Mouse (Mus musculus) liver, embryonic 14.5 days (tissue): Measurements from ENCODE around the gene Grpel1. TPM values are rescaled to one million over a fixed set of nuclear protein-coding genes. Genes with fewer than 3 reads are reported as not detected.
A peak's percentile ranks its signal among the peaks of the same experiment; 100 is the strongest.

Experiments
- ATAC-seq: fragments of 200-750 bp; cut with Nextera tagmentation; 2 replicates; pipeline ENCODE4 v1.8.0; 2017; ENCODE audit warnings: moderate number of reproducible peaks, mild to moderate bottlenecking, moderate library complexity; ENCODE audit not compliant: insufficient read depth
- DNase-seq, 3 experiments: peaks; one replicate each; pipeline ENCODE4 v3.0.0-alpha.2; 2012 to 2013; ENCODE audit warnings: low read depth in 3 of 3, low spot score in 3 of 3
- H3K27ac ChIP-seq: fragments of 300-500 bp; sonication (generic); 2 replicates; pipeline ENCODE4 v1.5.1; 2014; ENCODE audit warnings: moderate library complexity, mild to moderate bottlenecking, control low read depth, inconsistent platforms
- H3K27me3 ChIP-seq: fragments of 300-500 bp; sonication (generic); 2 replicates; pipeline ENCODE4 v1.6.1; 2014; ENCODE audit warnings: mild to moderate bottlenecking, low read length, moderate library complexity; ENCODE audit not compliant: control insufficient read depth, insufficient read depth
- H3K36me3 ChIP-seq: fragments of 300-500 bp; sonication (generic); replicated peaks from 2 replicates; pipeline ENCODE4 v1.6.1; 2014; ENCODE audit warnings: low read depth; ENCODE audit not compliant: control insufficient read depth, insufficient read depth
- H3K4me1 ChIP-seq, 2 experiments: fragments of 200-500 bp in 1 of 2; fragments of 300-500 bp in 1 of 2; sonication (generic) in 1 of 2; replicated peaks; 2 replicates each; pipeline ENCODE4 v1.6.1; 2012 to 2014; ENCODE audit warnings: antibody characterized with exemption in 1 of 2, inconsistent platforms in 1 of 2, low read length in 1 of 2; ENCODE audit not compliant: control insufficient read depth in 2 of 2, insufficient read depth in 2 of 2
- H3K4me2 ChIP-seq: fragments of 300-500 bp; sonication (generic); 2 replicates; pipeline ENCODE4 v1.6.1; 2014; ENCODE audit warnings: low read depth, mild to moderate bottlenecking, control low read depth, moderate library complexity
- H3K4me3 ChIP-seq, 2 experiments: fragments of 200-500 bp in 1 of 2; fragments of 300-500 bp in 1 of 2; sonication (generic) in 1 of 2; 2 replicates each; pipeline ENCODE4 v1.5.1; 2012 to 2014; ENCODE audit warnings: low read depth in 2 of 2, low read length in 2 of 2, mild to moderate bottlenecking in 2 of 2, control low read depth in 1 of 2, inconsistent platforms in 1 of 2, moderate library complexity in 1 of 2; ENCODE audit not compliant: insufficient read depth in 1 of 2
- H3K9ac ChIP-seq: fragments of 300-500 bp; sonication (generic); replicated peaks from 2 replicates; pipeline ENCODE4 v1.6.1; 2014; ENCODE audit warnings: mild to moderate bottlenecking, control low read depth, moderate library complexity
- H3K9me3 ChIP-seq: fragments of 300-500 bp; sonication (generic); 2 replicates; pipeline ENCODE4 v1.6.1; 2016; ENCODE audit warnings: low read length, mixed read lengths; ENCODE audit not compliant: control insufficient read depth
- CTCF ChIP-seq: IDR thresholded peaks from 2 replicates; pipeline ENCODE4 v1.5.1; 2016; ENCODE audit warnings: antibody characterized with exemption, low read depth, control low read depth
- EP300 ChIP-seq: IDR thresholded peaks from 2 replicates; pipeline ENCODE4 v1.6.1; 2016; ENCODE audit warnings: antibody characterized with exemption, low read depth
- WGBS: fragments of 180-500 bp; shearing (Covaris S2); extraction: QIAGEN DNeasy Blood & Tissue Kit; methylation state at CpG from one replicate; pipeline ENCODE4 v1.1.7; 2014; ENCODE audit not compliant: insufficient replicate concordance; 5-methylcytosine and 5-hydroxymethylcytosine counted together
- polyA plus RNA-seq, 2 experiments: library from polyadenylated mRNA; depleted of rRNA in 1 of 2; stranded (reverse) in 1 of 2; unstranded in 1 of 2; fragments of >200 nt; fragmentation: Nextera tagmentation in 1 of 2; extraction: Ambion mirVana in 1 of 2; gene quantifications; 2 replicates each; pipeline versions ENCODE4 v1.2.1 to v1.2.3; 2012 to 2014

Gene Grpel1
- polyA plus RNA-seq, 2 experiments: 16.8 to 42.4 TPM

DNA sequence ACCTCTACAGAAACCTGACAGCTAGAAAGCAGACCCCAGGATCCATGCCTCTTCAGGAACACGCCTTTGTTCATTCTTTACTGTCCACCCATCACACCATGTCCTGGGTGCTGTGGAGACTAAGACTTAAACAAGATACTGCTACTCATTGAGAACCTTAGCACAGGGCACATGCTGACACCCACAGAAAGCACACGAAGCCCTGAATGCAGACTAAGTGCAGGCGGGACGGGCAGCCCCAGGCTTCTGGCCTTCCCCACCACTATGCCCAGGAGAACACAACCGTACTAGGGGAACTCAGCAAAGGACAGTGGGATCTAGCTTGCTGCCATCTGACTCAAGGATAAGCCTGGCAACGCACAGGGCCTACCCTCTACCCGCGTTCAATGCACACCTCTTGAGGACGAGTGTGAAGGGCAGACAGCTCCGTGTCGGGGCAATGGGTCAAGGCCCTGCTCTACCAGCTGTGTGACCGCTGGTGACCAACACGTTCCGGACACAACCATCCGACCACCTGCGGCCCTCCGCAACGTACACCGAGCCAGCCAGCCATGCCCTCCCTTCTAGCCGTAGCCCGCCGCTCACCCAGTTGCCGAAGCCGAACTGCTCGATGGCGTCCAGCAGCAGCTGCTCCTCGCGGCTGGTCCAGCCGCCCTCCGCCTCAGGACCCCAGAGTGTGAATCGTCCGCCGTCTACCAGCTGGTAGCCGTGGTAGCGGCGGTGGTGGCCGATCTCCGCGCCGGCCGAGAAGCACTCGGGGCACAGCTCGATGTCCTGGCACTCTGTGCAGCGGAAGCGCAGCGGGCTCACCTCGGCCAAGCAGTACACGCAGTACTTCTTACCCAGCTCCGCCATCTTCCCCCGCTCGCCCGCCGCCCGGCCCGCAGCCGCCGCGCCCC lies 18.7 kb downstream of the Grpel1 start:
- Histone ChIP-seq H3K9me3 (no peaks in the 10 kb centered on the region), H3K4me3 (peak overlapping the region; percentile 82 to 87), H3K36me3 (no peaks in the 10 kb centered on the region), H3K27me3 (peaks cover 17% of the 10 kb centered on the region), H3K27ac (peak overlapping the region; percentile 38; the same call in 1 of the 2 replicates), H3K4me2 (peak overlapping the region; percentile 87), H3K4me1 (peaks cover 14 to 24% of the 10 kb centered on the region in 2 experiments), H3K9ac (peak overlapping the region; percentile 91)
- WGBS: 2% methylated on average over 57 of the region's 58 CpGs
- TF ChIP-seq CTCF: no peak
- TF ChIP-seq EP300: no peak
- DNase-seq (no peak), ATAC-seq (no peak)

GRCm38 (mm10) chr5:36484171-36484990 lies 19.6 kb downstream of the Grpel1 start, which contains the start of the genes Tada2b and Ccdc96:
TSS of gene Tada2b (minus strand) at chr5:36484285.
TSS of gene Ccdc96 (plus strand) at chr5:36484588.
- under 1% methylated on average over 95 of the region's 97 CpGs for WGBS

DNA sequence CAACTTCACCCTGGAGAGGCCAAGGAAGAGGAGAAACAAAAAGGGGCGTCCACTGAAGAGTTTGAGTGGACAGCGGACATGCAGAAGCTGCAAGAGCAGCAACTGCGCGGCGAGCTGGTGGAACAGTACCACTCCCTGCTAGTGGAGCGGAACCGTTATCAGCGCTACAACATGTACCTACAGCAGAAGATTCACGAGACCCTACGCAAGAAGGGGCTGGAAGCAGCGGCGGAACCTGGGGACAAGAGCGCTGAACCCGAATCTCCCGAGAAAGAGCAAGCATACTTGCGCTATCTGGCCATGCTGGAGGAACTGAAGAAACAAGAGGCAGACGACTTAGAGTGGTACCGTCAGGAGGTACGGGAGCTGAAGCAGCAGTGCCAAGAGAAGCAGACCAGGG lies 20.5 kb downstream of the Grpel1 start:
- Histone ChIP-seq H3K4me3 (peak overlapping the region; percentile 66 to 73), H3K4me2 (peak overlapping the region; percentile 99), H3K27me3 (peaks cover 17% of the 10 kb centered on the region), H3K9me3 (no peaks in the 10 kb centered on the region), H3K4me1 (peaks cover 14 to 17% of the 10 kb centered on the region in 2 experiments), H3K9ac (peak overlapping the region; percentile 61), H3K27ac (no peak overlapping the region), H3K36me3 (no peaks in the 10 kb centered on the region)
- TF ChIP-seq CTCF (no peak), EP300 (no peak)
- WGBS: 21% methylated on average over 19 of the region's 19 CpGs
- ATAC-seq (no peak), DNase-seq (no peak)

More at GRCm38 (mm10) chr5:36484171-36484990, 19.6 kb downstream of the Grpel1 start, which contains the start of the genes Tada2b and Ccdc96:
- no peak for TF ChIP-seq EP300
- TF ChIP-seq CTCF: peak; percentile 50
- Histone ChIP-seq H3K9me3 (no peaks in the 10 kb centered on the region), H3K27me3 (peaks cover 17% of the 10 kb centered on the region), H3K9ac (peak within 1 kb of the TSS; percentile 91), H3K27ac (peak within 1 kb of the TSS; percentile 38; the same call in 1 of the 2 replicates), H3K4me1 (peaks cover 14 to 20% of the 10 kb centered on the region in 2 experiments), H3K4me3 (peak within 1 kb of the TSS; percentile 82 to 87), H3K4me2 (peak within 1 kb of the TSS; percentile 99), H3K36me3 (no peaks in the 10 kb centered on the region)
- peak; percentile 98 for ATAC-seq
- peak; percentile 97 to 98 (median 97) for DNase-seq

DNA sequence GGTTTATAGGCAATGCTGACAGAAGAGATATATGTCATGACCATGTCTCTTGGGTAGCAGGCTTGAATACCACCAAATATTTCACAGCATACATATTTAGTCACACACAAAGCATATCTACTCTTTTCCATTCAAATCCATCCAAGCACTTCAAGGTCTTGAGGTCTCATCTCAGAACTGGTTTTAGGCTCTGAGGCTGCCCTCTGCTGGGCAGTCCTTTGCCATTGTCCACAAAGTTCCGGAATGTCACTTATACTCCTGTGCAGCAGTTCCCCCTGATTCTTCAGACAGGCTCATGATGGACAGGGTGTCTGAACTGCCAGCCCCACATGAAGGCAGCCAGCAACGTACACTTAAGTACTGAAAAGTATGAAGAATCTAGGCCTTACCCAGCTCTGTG lies 24.4 kb downstream of the Grpel1 start:
- peaks cover 17% of the 10 kb centered on the region for H3K27me3 ChIP-seq
- peaks cover 7% of the 10 kb centered on the region in 2 experiments for H3K4me1 ChIP-seq
- H3K36me3 ChIP-seq: peaks cover 3% of the 10 kb centered on the region; the same call in 1 of the 2 replicates
- no peak overlapping the region for H3K4me3 ChIP-seq
- ATAC-seq (no peak), DNase-seq (no peak)
- WGBS: 47% methylated on average over 2 of the region's 2 CpGs
- no peak overlapping the region for H3K27ac ChIP-seq
- TF ChIP-seq EP300 (no peak), CTCF (peak; percentile 61)
- H3K9me3 ChIP-seq: no peaks in the 10 kb centered on the region
- H3K4me2 ChIP-seq: no peak overlapping the region
- H3K9ac ChIP-seq: no peak overlapping the region
